Mouse (Mus musculus) liver, embryonic 14.5 days (tissue): ENCODE results near the gene Zbtb22. TPM values are rescaled to one million over a fixed set of nuclear protein-coding genes. Genes with fewer than 3 reads are reported as not detected.

Experiments
- ATAC-seq: fragments of 200-750 bp; cut with Nextera tagmentation; 2 replicates; pipeline ENCODE4 v1.8.0; 2017; ENCODE audit warnings: moderate number of reproducible peaks, mild to moderate bottlenecking, moderate library complexity; ENCODE audit not compliant: insufficient read depth
- DNase-seq, 3 experiments: peaks; one replicate each; pipeline ENCODE4 v3.0.0-alpha.2; 2012 to 2013; ENCODE audit warnings: low read depth in 3 of 3, low spot score in 3 of 3
- H3K27ac ChIP-seq: fragments of 300-500 bp; sonication (generic); 2 replicates; pipeline ENCODE4 v1.5.1; 2014; ENCODE audit warnings: moderate library complexity, mild to moderate bottlenecking, control low read depth, inconsistent platforms
- H3K27me3 ChIP-seq: fragments of 300-500 bp; sonication (generic); 2 replicates; pipeline ENCODE4 v1.6.1; 2014; ENCODE audit warnings: mild to moderate bottlenecking, low read length, moderate library complexity; ENCODE audit not compliant: control insufficient read depth, insufficient read depth
- H3K36me3 ChIP-seq: fragments of 300-500 bp; sonication (generic); replicated peaks from 2 replicates; pipeline ENCODE4 v1.6.1; 2014; ENCODE audit warnings: low read depth; ENCODE audit not compliant: control insufficient read depth, insufficient read depth
- H3K4me1 ChIP-seq, 2 experiments: fragments of 200-500 bp in 1 of 2; fragments of 300-500 bp in 1 of 2; sonication (generic) in 1 of 2; replicated peaks; 2 replicates each; pipeline ENCODE4 v1.6.1; 2012 to 2014; ENCODE audit warnings: antibody characterized with exemption in 1 of 2, inconsistent platforms in 1 of 2, low read length in 1 of 2; ENCODE audit not compliant: control insufficient read depth in 2 of 2, insufficient read depth in 2 of 2
- H3K4me2 ChIP-seq: fragments of 300-500 bp; sonication (generic); 2 replicates; pipeline ENCODE4 v1.6.1; 2014; ENCODE audit warnings: low read depth, mild to moderate bottlenecking, control low read depth, moderate library complexity
- H3K4me3 ChIP-seq, 2 experiments: fragments of 200-500 bp in 1 of 2; fragments of 300-500 bp in 1 of 2; sonication (generic) in 1 of 2; 2 replicates each; pipeline ENCODE4 v1.5.1; 2012 to 2014; ENCODE audit warnings: low read depth in 2 of 2, low read length in 2 of 2, mild to moderate bottlenecking in 2 of 2, control low read depth in 1 of 2, inconsistent platforms in 1 of 2, moderate library complexity in 1 of 2; ENCODE audit not compliant: insufficient read depth in 1 of 2
- H3K9ac ChIP-seq: fragments of 300-500 bp; sonication (generic); replicated peaks from 2 replicates; pipeline ENCODE4 v1.6.1; 2014; ENCODE audit warnings: mild to moderate bottlenecking, control low read depth, moderate library complexity
- H3K9me3 ChIP-seq: fragments of 300-500 bp; sonication (generic); 2 replicates; pipeline ENCODE4 v1.6.1; 2016; ENCODE audit warnings: low read length, mixed read lengths; ENCODE audit not compliant: control insufficient read depth
- CTCF ChIP-seq: IDR thresholded peaks from 2 replicates; pipeline ENCODE4 v1.5.1; 2016; ENCODE audit warnings: antibody characterized with exemption, low read depth, control low read depth
- EP300 ChIP-seq: IDR thresholded peaks from 2 replicates; pipeline ENCODE4 v1.6.1; 2016; ENCODE audit warnings: antibody characterized with exemption, low read depth
- WGBS: fragments of 180-500 bp; shearing (Covaris S2); extraction: QIAGEN DNeasy Blood & Tissue Kit; methylation state at CpG from one replicate; pipeline ENCODE4 v1.1.7; 2014; ENCODE audit not compliant: insufficient replicate concordance; 5-methylcytosine and 5-hydroxymethylcytosine counted together
- polyA plus RNA-seq, 2 experiments: library from polyadenylated mRNA; depleted of rRNA in 1 of 2; stranded (reverse) in 1 of 2; unstranded in 1 of 2; fragments of >200 nt; fragmentation: Nextera tagmentation in 1 of 2; extraction: Ambion mirVana in 1 of 2; gene quantifications; 2 replicates each; pipeline versions ENCODE4 v1.2.1 to v1.2.3; 2012 to 2014

The Zbtb22 gene
- polyA plus RNA-seq, 2 experiments = 4.8 to 12.1 TPM

DNA sequence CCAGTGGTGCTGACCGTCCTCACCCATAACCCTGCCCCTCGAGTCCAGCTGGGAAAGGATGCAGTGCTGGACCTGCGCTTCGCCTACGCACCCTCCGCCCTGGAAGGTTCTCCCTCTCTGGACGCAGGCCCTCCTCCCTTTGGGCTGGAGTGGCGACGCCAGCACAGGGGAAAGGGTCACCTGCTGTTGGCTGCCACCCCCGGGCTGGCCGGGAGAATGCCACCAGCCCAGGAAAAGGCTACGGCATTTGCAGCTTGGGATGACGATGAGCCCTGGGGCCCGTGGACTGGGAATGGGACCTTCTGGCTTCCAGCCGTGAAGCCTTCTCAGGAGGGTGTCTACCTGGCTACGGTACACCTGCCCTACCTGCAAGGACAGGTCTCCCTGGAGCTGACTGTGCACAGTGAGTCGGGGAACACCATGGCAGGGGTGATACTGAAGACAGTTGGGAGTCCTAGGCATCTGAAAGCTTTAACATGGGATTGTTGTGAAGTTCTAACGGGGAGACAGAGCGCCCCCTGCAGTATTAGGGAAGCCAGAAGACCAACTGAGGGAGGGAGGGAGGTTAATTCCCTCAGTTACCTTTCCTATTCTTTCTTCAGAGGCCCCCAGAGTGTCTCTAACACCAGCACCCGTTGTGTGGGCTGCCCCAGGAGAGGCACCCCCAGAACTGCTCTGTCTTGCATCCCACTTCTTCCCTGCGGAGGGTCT, 9.9 kb downstream of the Zbtb22 start:
- Histone ChIP-seq H3K9me3 (no peaks in the 10 kb centered on the region), H3K4me2 (no peak overlapping the region), H3K4me1 (peaks cover 4 to 8% of the 10 kb centered on the region in 2 experiments; a peak in 2 of 4 replicates), H3K4me3 (no peak overlapping the region), H3K9ac (no peak overlapping the region), H3K27ac (no peak overlapping the region), H3K27me3 (no peaks in the 10 kb centered on the region), H3K36me3 (no peaks in the 10 kb centered on the region; the same call in 1 of the 2 replicates)
- TF ChIP-seq CTCF = peak; percentile 39
- TF ChIP-seq EP300 = no peak
- WGBS = 85% methylated on average over 21 of the region's 21 CpGs
- ATAC-seq = no peak
- DNase-seq = no peak

GRCm38 (mm10) chr17:33926207-33926932, 10.7 kb downstream of the Zbtb22 start:
- Histone ChIP-seq H3K4me1 (peaks cover 4 to 6% of the 10 kb centered on the region in 2 experiments; a peak in 2 of 4 replicates), H3K9ac (no peak overlapping the region), H3K36me3 (no peaks in the 10 kb centered on the region; the same call in 1 of the 2 replicates), H3K27ac (no peak overlapping the region), H3K9me3 (no peaks in the 10 kb centered on the region), H3K4me3 (no peak overlapping the region), H3K27me3 (no peaks in the 10 kb centered on the region), H3K4me2 (no peak overlapping the region)
- peak; percentile 74 for TF ChIP-seq CTCF
- no peak for TF ChIP-seq EP300
- WGBS = 78% methylated on average over 17 of the region's 17 CpGs
- DNase-seq = no peak
- no peak for ATAC-seq

- Histone ChIP-seq H3K27ac (peak overlapping the region; percentile 45; the same call in 1 of the 2 replicates), H3K27me3 (no peaks in the 10 kb centered on the region), H3K9me3 (no peaks in the 10 kb centered on the region), H3K4me2 (peak overlapping the region; percentile 100), H3K4me1 (peaks cover 4 to 6% of the 10 kb centered on the region in 2 experiments; a peak in 2 of 4 replicates), H3K36me3 (peaks cover 2% of the 10 kb centered on the region; the same call in 1 of the 2 replicates), H3K4me3 (peak overlapping the region; percentile 85 to 88), H3K9ac (peak overlapping the region; percentile 79)
- TF ChIP-seq CTCF (no peak), EP300 (no peak)
- ATAC-seq = no peak
- WGBS = 52% methylated on average over 21 of the region's 21 CpGs
- DNase-seq = no peak
Measured at GRCm38 (mm10) chr17:33928251-33928947, 12.7 kb downstream of the Zbtb22 start.

- under 1% methylated on average over 76 of the region's 80 CpGs for WGBS
- Histone ChIP-seq H3K36me3 (peaks cover 2% of the 10 kb centered on the region; the same call in 1 of the 2 replicates), H3K27me3 (no peaks in the 10 kb centered on the region), H3K9me3 (no peaks in the 10 kb centered on the region), H3K4me2 (peak within 1 kb of the TSS; percentile 100), H3K27ac (peak within 1 kb of the TSS; percentile 83), H3K4me3 (peak within 1 kb of the TSS; percentile 85 to 88), H3K4me1 (peaks cover 2 to 4% of the 10 kb centered on the region in 2 experiments; a peak in 2 of 4 replicates), H3K9ac (peak within 1 kb of the TSS; percentile 79)
- peak; percentile 66 for TF ChIP-seq CTCF
- peak; percentile 62 for TF ChIP-seq EP300
- peak; percentile 83 for ATAC-seq
- DNase-seq = peak; percentile 87
Measured at GRCm38 (mm10) chr17:33929371-33930279, 13.9 kb downstream of the Zbtb22 start, which contains the start of gene Rgl2. Gene Rgl2 (plus strand): TSS chr17:33929543.
